Mouse (Mus musculus): ENCODE results near the gene Slc22a4.
A peak's percentile ranks its signal among the peaks of the same experiment; 100 is the strongest.

Gene Slc22a4

GRCm38 (mm10) chr11:54028044-54028951 lies at the start of gene Slc22a4:
Slc22a4 (minus strand) TSS chr11:54028090.
- DNase-seq (ENCODE audit: low spot score), result peak; percentile 73

DNA sequence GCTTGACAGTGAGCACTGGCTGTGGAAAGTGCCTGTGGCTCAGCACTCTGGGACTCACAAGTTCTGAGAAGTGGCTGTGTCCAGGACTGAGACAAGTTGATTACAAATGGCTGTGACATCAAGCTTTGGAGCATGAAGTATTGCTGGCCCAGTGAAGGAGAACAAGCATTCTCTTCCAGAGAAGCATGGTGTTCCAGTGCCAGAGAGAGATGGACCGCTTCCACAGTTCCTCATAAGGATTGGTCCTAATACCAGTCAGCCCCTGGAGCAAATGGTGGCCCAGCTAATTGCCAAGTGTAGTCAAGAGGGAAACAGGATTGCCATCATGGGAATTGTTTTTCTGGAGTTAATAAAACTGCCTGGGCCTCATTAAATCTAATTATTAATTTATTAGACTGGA lies 48.2 kb upstream of the Slc22a4 start:
- DNase-seq (ENCODE audit: low spot score), result no peak

DNA sequence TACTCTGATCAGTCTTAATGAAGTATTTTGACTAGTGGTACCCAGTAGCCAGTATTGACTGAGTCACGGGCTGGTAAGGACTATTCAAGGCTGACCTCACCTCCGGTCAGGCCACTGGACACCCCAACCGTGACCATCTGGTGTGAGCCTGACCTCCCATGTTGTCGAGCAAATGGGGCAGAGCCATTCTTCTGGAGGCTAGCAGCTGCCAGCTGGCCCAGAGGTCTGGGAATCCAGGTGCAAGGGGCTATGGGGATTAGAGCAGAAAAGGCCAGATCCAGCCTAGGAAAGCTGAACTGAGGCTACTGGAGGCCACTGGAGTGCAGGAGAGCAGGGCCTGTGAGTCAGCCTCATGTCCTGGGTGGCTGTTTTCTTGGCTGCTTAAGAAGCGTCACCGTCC lies 47.5 kb upstream of the Slc22a4 start:
- DNase-seq (ENCODE audit: low spot score), result no peak

DNA sequence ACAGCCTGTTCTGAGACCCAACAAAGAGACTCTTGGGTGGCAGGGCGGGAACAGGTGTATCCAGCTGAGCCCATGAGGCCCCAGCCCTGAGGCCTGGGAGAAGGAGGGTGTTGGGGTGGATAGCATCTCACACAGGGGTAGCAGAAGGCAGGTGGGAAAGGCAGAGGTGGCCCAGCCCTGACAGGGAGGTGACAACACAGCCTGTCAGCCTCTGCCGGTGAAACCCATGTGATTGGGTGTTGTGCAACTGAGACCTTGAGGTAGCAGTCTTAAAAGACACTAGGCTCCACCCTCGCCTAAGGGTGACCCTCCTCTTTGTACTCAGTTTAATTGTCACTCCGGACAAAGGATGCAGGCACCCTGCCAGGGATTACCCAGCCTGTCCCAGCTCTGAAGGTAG lies 45.4 kb upstream of the Slc22a4 start:
- DNase-seq (ENCODE audit: low spot score), result no peak

- peak; percentile 70 for DNase-seq (ENCODE audit: low spot score)
Measured at GRCm38 (mm10) chr11:54071726-54072445, 44.0 kb upstream of the Slc22a4 start.

DNA sequence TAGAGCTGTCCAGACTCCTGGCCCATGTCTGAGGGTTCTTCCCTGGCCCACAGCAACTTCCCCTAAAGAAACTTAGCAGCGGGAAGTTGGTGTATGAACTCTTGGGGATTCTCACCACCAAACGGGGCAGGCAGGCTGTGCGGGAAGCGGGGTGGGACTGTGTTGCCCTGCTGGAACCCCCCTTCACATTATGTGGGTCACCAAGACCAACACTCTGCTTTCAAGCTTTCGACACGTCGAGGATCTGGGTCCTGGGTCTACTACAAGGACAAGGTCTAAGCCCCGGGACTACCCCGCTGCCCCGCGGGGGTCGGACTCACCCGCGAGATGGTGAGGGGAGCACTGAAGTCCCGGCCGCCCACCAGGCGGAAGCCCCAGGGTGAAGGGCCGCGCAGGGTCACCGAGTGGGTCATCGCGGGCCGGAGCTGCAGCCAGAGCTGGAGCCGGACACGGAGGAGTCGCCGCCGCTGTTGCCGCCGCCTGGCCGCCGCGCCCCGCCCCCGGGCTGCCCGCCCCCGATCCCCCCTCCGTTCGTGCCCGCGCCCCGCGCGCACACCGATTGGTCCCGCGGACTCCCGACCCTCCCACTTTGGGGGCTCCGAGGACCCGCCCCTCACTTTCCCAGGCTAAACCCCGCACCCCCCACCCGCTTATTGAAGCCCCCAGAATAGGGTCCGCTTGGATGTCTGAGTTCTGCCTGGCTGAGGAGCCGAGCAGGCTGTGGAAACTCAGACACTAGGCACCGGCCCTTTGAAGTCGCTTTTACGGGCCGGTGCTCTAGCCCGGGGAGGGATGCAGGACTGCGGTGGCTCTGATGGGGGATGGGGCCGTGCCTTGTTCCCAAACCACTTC lies 40.9 kb upstream of the Slc22a4 start, which contains the start of gene Pdlim4:
Gene Pdlim4 (minus strand): TSS at position 495 of the 852 bp plus-strand sequence.
- no peak for DNase-seq (ENCODE audit: low spot score)

GRCm38 (mm10) chr11:54067996-54068519 lies 40.2 kb upstream of the Slc22a4 start:
- no peak for DNase-seq (ENCODE audit: low spot score)

- no peak for DNase-seq (ENCODE audit: low spot score)
Measured at GRCm38 (mm10) chr11:54067318-54067995, 39.6 kb upstream of the Slc22a4 start.

DNA sequence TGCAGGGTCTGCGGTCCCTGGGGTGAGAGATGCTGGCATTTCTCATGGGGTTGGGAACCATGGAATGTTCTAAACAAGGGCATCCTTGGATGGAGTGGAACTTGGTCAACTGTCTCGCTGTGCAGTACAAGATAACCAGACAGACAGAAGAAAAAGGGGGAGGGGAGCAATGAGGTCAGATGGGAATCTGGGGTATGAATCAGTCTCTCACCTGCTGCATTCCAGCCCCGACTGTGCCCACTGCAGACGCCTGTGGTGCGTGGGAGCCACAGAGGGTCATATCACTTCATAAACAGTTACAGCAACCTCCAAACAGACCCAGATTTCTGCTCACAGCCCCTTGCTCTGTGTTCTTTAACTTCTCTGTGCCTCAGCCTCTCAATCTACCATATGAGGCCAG lies 38.5 kb upstream of the Slc22a4 start:
- no peak for DNase-seq (ENCODE audit: low spot score)

DNA sequence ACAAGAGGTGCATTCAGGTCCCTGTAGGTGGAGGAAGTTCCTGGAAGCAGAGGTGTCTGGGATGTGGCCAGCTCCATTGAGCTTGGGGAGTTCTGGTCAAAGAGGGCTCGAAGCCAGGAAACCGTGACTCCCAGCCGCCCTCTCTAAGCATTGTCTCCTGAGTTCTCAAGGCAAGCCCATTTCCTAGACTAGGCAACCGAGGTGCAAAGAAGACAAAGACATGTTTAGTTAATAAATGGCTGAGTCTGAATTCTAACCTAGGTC lies 38.0 kb upstream of the Slc22a4 start:
- DNase-seq (ENCODE audit: low spot score), result no peak

GRCm38 (mm10) chr11:54065106-54065914 lies 37.4 kb upstream of the Slc22a4 start:
- no peak for DNase-seq (ENCODE audit: low spot score)

DNA sequence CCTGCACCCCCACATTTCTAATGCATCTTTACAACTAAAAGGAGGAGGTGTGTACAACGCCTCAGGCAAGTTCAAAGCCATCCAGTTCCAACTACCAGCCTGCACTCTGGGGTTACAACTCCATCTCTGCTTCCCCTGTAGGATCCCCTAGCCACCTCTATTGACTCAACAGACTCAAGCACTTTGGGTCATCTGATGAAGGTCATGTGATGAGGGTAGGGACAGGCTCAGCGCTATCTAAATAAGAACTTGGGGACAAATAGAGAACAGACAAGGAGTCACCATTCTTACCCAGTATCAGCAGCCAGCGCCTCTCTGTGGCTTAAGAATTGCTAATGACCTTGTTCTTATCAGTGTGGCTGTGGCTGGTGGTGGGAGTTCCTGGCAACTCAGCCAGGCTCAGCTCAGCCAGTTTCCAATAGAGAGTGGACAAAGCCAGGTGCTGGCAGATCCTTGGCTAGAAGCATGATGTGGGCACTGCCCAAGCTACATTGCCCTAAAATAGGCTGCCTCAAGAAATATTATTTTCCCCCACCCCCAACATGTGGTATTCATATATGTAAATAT lies 36.6 kb upstream of the Slc22a4 start:
- DNase-seq (ENCODE audit: low spot score), result peak; percentile 66

DNA sequence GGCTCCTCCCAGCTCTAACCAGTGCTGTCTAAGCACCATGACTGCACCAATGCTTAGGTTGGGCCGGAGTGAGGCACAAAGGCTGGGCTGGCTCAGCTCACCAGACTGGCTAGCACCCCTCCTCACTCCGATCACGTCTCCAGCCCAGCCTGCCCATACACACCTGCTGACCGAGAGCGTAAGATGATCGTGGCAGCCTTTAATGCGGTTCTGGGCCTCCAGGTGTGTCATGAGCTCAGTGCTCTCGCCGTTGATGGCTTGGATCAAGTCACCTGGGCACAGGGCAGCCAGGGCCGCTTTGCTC lies 35.5 kb upstream of the Slc22a4 start:
- no peak for DNase-seq (ENCODE audit: low spot score)

DNA sequence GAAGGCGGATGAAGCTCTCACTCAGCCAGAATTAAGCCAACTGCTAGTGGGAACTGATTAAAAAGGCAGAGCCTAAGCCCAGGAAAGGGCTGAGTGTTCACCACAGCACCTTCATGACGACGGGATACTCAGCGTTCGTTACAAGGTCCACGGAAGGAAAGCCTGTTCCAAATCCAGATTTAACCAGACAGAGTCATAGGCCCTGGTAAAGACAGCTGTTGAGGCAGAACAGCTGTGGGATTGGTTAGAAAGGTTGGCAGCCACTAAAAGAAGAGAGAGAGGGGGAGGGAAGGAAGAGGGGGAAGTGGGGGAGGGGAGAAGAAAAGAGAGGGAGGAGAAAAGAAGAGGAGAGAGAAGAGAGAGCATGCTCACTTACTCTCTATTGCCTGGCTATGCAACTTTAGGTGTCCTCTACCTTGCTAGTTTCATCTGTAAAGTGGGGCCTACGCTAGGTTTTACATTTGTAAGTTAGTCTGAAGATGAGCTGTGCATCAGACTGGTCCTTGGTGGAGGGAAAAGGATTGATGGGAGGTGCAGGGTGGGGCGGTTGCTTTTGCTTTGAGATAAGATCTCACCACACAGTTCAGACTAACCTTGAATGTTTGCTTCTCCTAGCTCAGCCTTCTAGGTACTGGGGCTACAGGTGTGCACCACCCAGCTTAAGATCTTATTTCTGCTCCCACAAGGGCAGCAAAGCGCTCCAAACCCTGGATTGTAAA lies 35.0 kb upstream of the Slc22a4 start:
- no peak for DNase-seq (ENCODE audit: low spot score)

- no peak for DNase-seq (ENCODE audit: low spot score)
Measured at GRCm38 (mm10) chr11:54062086-54062752, 34.3 kb upstream of the Slc22a4 start.

DNA sequence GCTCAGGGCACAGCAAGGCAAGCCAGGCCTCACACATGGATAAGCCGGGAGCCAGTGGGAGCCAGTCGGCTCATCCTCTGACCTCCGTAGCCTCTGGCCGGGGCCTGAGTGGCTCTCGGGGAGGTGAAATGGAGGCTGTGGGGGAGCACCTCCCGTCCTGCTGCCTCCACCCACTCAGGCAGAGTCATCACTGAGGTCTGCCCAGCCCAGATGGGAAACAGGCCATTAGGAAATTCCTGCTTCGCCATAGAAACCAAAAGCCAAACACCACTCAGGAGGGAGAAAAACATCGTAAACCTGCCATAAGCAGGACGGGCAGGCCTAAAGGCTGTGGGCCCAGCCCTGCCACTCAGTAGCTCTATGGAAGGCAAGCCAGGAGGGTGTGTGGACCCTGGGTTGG lies 32.4 kb upstream of the Slc22a4 start:
- DNase-seq (ENCODE audit: low spot score), result no peak

- DNase-seq (ENCODE audit: low spot score), result no peak
Measured at GRCm38 (mm10) chr11:54059526-54059925, 31.6 kb upstream of the Slc22a4 start.

DNA sequence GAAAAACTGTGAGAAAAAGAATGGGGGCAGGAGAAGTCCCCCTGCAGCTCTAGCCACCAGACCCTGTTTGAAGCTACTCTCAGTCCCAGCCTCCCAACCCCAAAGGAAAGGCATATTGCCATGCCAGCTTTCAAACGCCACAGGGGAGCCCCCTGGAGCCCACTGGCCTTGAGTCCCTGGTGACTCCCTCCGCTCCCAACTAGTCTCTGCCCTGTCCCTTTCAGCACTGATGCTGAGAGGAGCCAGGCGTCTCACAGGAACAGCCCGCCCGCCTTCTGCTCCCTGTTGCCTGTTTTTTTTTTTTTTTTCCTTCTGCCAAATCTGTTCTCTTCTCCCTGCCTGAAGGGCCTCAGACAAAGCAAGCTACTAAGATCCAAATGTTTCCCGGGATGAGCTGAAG lies 30.8 kb upstream of the Slc22a4 start:
- no peak for DNase-seq (ENCODE audit: low spot score)

DNA sequence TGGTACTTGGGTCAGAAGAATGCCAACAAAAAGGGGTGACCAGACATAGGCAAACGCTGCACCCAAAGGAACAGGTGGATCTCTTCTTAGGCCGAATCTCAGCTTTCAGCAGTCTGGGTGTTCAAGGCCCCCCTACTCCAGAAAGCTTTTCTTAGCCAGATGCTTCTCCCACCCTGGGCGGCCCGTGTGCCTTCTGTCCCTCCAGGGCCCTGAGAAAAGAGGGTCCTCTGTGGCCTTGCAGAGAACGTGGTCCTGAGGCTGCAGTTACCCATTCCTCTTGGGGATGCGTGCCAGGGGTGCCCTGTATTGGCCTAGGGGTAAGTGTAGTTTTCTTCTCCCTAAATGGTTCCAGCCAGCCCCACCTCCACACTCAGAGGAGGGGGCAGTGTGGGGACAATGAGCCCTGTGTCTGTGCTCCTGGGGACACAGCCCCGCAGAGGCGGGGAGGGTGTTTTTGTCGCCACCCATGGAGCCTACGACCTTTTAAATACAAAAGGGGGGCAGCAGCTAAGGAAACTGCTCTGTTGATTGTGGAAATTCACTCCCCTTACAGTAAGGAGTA lies 30.2 kb upstream of the Slc22a4 start:
- no peak for DNase-seq (ENCODE audit: low spot score)

Data from testis, postnatal 14 days (tissue).